Mouse (Mus musculus): ENCODE measurements around the gene Nsd1. TPM values are rescaled to one million over a fixed set of nuclear protein-coding genes. Genes with fewer than 3 reads are reported as not detected.
"Not testable (repeated sequence)": the region's sequence is repeated elsewhere in the genome, so short reads cannot be mapped to it uniquely, and the experiment has no call there.

Gene Nsd1
- polyA plus RNA-seq, 1 experiment from 2014 or later, result 15.5 TPM

DNA sequence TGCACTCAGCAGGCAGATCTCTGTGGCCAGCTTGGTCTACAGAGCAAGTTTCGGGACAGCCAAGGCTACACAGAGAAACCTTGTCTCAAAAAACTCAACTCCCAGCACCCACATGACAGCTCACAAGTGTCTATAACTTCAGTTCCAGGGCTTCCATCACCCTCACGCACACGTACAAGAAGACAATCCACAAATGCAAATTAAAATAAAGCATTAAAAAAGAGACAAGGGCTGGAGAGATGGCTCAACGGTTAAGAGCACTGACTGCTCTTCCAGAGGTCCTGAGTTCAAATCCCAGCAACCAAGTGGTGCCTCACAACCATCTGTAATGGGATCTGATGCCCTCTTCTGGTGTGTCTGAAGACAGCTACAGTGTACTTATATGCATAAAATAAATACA is 6.8 kb upstream of the Nsd1 start:
- DNase-seq; H3K27me3 ChIP-seq; ATAC-seq (ENCODE audit: low read depth): not testable (repeated sequence)

DNA sequence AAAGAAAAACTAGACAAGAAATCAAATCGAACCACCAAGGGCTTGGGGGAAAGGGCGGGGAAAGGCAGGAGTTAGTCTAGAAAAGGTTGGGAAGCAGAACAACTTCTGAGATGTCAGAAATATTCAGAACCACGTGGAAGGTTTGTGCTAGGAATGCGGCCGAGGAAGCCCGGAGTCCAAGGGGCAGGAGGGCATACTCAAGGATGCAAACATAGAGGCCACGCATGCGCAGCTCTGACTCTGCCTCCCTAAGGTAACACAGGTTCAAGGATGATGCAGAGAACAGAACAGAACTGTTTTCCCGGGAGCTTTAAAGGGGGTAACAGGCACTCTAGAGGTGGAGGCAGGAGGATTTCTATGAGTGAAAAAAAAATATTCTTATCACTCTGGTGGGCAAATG is 5.8 kb upstream of the Nsd1 start:
- ATAC-seq (ENCODE audit: low read depth) (no peak), DNase-seq (no peak)
- H3K27ac ChIP-seq, result no peak overlapping the region
- H3K27me3 ChIP-seq, result no peaks in the 10 kb centered on the region
- 74% methylated on average over 9 of the region's 9 CpGs for WGBS (ENCODE audit: insufficient replicate concordance)
- H3K4me2 ChIP-seq, result no peak overlapping the region
- no peaks in the 10 kb centered on the region for H3K9me3 ChIP-seq (replicated peaks)
- H3K4me3 ChIP-seq (replicated peaks), result no peak overlapping the region
- H3K4me1 ChIP-seq (replicated peaks), result peaks cover 11% of the 10 kb centered on the region
- no peaks in the 10 kb centered on the region for H3K36me3 ChIP-seq
- H3K9ac ChIP-seq, result no peak overlapping the region

More for the DNA sequence above, 6.8 kb upstream of the Nsd1 start:
- not testable (repeated sequence) for H3K27ac ChIP-seq; H3K4me1 ChIP-seq (replicated peaks); H3K9me3 ChIP-seq (replicated peaks); H3K4me3 ChIP-seq (replicated peaks); H3K4me2 ChIP-seq; H3K9ac ChIP-seq; H3K36me3 ChIP-seq
- 75% methylated on average over 4 of the region's 4 CpGs for WGBS (ENCODE audit: insufficient replicate concordance)

DNA sequence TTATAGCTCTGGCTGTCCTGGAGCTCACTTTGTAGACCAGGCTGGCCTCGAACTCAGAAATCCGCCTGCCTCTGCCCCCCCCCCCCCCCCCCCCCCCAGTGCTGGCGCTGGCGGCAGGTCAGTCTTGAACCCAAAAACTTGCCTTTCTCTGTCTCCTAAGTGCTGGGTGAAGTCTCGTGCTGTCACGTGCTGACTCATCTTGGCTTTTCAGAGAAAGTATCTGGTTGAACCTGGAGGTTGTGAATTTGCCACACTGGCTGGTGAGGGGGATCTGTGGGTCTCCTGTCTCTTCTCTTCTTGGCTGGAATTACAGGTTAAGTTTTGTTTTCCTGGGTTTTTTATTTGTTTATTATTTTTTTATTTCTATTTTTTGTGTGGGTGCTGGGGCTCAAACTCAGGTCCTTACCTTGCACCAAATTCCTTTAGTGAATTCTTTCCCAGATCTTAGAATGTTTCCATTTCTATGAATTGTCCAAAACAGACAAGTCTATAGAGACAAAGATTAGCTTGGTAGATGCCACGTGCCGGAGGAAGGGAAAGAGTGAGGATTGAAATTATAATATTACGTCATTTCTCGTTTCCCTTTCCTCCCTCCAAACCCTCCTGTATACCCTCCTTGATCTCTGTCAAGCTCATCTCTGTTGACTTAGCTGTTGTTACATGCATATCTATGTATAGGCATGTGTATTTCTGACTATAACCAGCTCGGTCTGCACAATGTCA is 4.8 kb upstream of the Nsd1 start:
- H3K9me3 ChIP-seq (replicated peaks), result no peaks in the 10 kb centered on the region
- ATAC-seq (ENCODE audit: low read depth) (no peak), DNase-seq (no peak)
- no peak overlapping the region for H3K9ac ChIP-seq
- H3K27me3 ChIP-seq, result no peaks in the 10 kb centered on the region
- H3K4me1 ChIP-seq (replicated peaks), result peaks cover 22% of the 10 kb centered on the region
- H3K4me2 ChIP-seq, result no peak overlapping the region
- H3K27ac ChIP-seq, result no peak overlapping the region
- no peaks in the 10 kb centered on the region for H3K36me3 ChIP-seq
- 59% methylated on average over 8 of the region's 11 CpGs for WGBS (ENCODE audit: insufficient replicate concordance)
- no peak overlapping the region for H3K4me3 ChIP-seq (replicated peaks)

DNA sequence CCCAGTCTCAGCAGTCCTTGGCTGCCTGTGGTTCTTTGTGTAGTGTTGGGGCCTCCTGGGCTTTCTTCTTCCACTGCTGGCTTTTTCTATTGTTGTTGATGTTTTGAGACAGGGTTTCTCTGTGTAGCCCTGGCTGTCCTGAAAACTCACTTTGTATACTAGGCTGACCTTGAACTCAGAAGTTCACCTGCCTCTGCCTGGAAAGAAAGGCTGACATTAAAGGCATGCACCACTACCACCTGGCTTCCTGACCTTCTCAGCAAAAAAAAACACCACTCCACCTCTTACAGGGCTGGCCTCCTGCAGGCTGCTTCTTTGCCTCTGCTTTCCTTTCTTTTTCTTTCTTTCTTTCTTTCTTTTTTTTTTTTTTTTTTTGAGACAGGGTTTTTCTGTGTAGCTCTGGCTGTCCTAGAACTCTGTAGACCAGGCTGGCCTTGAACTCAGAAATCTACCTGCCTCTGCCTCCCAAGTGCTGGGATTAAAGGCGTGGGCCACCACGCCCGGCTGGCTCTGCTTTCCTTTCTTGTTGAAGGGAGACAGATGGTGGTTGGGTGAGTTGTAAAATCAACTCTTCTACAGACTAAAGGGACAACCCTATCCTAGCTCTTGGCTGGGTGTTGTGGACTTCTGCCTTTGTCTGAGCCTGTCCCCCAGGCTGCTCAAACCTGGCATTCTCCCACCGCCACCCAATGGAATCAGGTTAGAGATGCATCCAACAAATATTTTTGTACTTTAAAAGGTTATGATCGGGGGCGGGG is 4.0 kb upstream of the Nsd1 start:
- ATAC-seq (ENCODE audit: low read depth) (no peak), DNase-seq (no peak)
- WGBS (ENCODE audit: insufficient replicate concordance), result 73% methylated on average over 6 of the region's 6 CpGs
- no peak overlapping the region for H3K4me3 ChIP-seq (replicated peaks)
- H3K27me3 ChIP-seq, result no peaks in the 10 kb centered on the region
- no peaks in the 10 kb centered on the region for H3K9me3 ChIP-seq (replicated peaks)
- H3K4me2 ChIP-seq, result no peak overlapping the region
- peaks cover 30% of the 10 kb centered on the region for H3K4me1 ChIP-seq (replicated peaks)
- H3K27ac ChIP-seq, result no peak overlapping the region
- no peaks in the 10 kb centered on the region for H3K36me3 ChIP-seq
- no peak overlapping the region for H3K9ac ChIP-seq

DNA sequence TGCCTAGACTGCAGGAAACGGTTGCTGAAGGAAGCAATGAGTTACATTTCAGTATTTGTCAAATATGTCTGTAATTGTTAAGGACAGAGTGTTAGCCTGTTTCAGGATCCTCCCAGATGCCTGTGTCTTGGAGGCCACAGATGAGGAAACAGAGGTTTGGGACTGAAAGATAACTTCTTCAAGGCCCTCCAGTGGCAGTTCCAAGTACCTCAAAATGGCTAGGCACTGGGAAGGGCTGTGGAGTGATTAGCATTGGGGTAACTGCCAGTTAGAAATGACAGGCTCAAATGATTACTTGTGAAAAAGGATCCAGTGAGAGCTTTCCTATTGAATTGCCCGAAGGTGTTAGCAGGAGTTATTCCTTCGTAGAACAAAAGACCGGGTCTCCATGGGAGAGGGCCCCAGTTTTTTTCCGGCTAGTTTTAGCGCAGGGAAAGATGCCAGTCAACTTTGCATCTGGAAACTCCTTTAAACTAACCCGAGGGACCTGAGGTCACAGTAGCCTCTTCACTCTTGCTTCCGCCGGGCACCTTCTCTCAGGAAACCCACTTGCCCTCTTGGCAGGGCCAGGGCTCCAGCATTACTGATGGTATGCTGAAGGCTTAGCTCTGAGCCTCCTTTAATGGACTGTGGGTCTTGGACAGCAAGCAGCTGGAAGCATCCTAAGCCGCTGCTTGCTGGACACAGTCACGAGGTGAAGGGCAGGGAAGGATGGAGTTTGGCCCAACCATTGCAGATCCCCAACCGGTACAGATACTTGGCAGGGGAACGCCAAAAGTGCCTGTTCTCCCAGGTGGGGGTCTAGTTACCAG is 539 bp upstream of the Nsd1 start:
- peak overlapping the region; percentile 95 for H3K27ac ChIP-seq

DNA sequence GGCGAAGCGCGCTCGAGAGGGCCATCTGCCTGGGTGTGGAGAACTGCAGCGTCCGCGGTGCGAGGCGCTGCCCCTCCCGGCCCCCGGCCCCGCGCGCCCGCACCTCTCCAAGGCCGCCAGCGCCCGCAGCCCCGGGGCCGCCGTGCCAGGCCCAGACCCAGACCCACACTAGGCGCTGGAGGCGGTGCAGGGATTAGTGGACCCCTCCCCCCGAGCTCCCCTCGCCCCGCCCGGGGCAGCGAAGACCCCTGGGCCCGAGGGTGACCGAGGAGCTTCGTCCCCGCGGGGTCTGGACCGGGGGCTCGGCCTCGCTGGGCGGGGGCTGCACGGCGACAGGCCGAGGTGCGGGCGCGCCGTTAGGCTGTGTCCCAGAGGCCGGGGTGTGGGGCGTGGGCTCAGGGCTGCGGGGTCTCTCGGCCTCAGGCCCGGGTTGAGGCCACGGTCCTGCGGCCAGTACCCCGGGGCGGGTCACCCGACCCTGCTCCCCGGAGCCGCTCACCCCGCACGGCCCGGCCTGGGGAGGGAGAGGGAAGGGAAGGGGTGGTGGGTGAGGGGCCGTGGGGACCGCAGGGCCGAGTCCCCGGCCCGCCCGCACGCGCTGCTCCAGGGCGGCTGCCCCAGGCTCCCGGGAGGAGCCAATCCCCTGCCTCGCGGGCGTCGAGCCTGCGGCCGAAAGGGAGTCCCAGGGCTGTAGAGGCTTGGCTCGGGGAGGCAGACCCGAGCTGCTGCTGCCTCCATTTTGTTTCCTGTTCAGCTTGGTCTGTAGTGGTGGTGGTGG is 800 bp downstream of the Nsd1 start:
- H3K9me3 ChIP-seq (replicated peaks), result no peaks in the 10 kb centered on the region
- H3K27me3 ChIP-seq, result no peaks in the 10 kb centered on the region
- H3K27ac ChIP-seq, result peak overlapping the region; percentile 95
- peak overlapping the region; percentile 97 for H3K9ac ChIP-seq
- peak overlapping the region; percentile 91 for H3K4me3 ChIP-seq (replicated peaks)
- H3K4me2 ChIP-seq, result peak overlapping the region; percentile 99
- peaks cover 19% of the 10 kb centered on the region for H3K36me3 ChIP-seq
- DNase-seq (peak; percentile 60), ATAC-seq (ENCODE audit: low read depth) (peak; percentile 35)
- WGBS (ENCODE audit: insufficient replicate concordance), result 2% methylated on average over 74 of the region's 77 CpGs
- peaks cover 57% of the 10 kb centered on the region for H3K4me1 ChIP-seq (replicated peaks)

More for the DNA sequence above, 539 bp upstream of the Nsd1 start:
- ATAC-seq (ENCODE audit: low read depth) (no peak), DNase-seq (peak; percentile 20)
- Histone ChIP-seq H3K4me2 (peak overlapping the region; percentile 99), H3K4me1 (replicated peaks) (peaks cover 49% of the 10 kb centered on the region), H3K36me3 (peaks cover 10% of the 10 kb centered on the region), H3K9me3 (replicated peaks) (no peaks in the 10 kb centered on the region), H3K9ac (0 out of 2 replicates have a peak overlapping the region, but pooled peaks have one; percentile 7), H3K4me3 (replicated peaks) (0 out of 2 replicates have a peak overlapping the region, but pooled peaks have one; percentile 91), H3K27me3 (no peaks in the 10 kb centered on the region)
- WGBS (ENCODE audit: insufficient replicate concordance), result 74% methylated on average over 13 of the region's 13 CpGs

DNA sequence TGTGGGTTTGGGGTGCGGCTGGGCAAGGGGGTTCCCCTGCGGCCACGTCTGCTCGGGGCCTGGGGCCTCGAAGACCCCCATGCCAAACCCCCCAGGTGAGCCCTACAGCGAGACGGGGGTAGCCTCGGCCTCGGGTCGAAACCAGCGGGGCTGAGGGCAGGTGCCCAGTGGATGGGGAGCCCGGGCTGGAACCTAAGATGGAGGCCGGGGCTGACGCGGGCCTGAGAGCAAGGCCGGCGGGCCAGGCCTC is 1.3 kb downstream of the Nsd1 start:
- 1% methylated on average over 17 of the region's 17 CpGs for WGBS (ENCODE audit: insufficient replicate concordance)
- Histone ChIP-seq H3K9me3 (replicated peaks) (no peaks in the 10 kb centered on the region), H3K36me3 (peaks cover 22% of the 10 kb centered on the region), H3K4me3 (replicated peaks) (peak overlapping the region; percentile 91), H3K4me2 (peak overlapping the region; percentile 99), H3K9ac (peak overlapping the region; percentile 97), H3K27ac (peak overlapping the region; percentile 95), H3K27me3 (no peaks in the 10 kb centered on the region), H3K4me1 (replicated peaks) (peaks cover 61% of the 10 kb centered on the region)
- peak; percentile 64 for ATAC-seq (ENCODE audit: low read depth)
- no peak for DNase-seq

DNA sequence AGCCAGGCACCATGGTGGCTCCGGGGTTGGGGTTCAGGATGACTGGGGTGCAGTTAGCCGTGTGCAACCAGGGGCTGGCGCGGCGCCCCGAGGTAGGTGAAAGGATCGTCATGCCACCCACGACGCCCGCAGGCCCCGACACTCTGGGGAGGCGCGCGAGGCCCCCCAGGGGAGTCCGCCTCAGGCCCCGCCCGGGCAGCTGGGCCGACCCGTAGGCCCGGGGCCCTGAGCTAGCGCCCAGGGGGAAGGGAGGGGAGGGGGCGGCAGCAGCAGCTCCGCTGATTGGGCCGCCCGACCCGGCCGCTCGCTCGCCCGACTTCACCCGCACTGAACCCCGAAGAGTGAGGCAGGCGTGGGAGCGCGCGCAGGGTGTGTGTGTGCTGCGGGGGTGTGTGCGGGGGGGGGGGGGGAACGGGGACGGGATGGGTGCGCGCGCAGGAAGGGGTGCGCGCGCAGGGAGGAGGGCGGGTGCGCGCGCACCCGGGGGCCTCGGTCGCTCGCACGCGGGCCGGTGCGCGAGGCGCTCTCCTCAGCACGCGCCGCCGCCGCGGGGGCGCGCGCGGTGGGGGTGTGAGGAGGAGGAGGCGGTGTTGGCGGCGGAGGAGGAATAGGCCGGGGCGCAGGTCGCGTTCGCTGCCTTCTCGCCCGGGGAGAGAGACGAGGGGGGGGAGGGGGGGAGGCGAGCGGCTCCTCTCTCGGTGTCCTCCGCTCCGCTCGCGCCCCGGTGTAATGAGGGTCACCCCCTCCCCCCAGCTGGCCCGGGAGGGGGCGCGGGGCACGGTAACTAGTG is 1.8 kb downstream of the Nsd1 start:
- Histone ChIP-seq H3K4me2 (peak overlapping the region; percentile 99), H3K27me3 (no peaks in the 10 kb centered on the region), H3K36me3 (peaks cover 28% of the 10 kb centered on the region), H3K4me3 (replicated peaks) (peak overlapping the region; percentile 91), H3K9me3 (replicated peaks) (no peaks in the 10 kb centered on the region), H3K4me1 (replicated peaks) (peaks cover 66% of the 10 kb centered on the region), H3K9ac (peak overlapping the region; percentile 97), H3K27ac (peak overlapping the region; percentile 95)
- ATAC-seq (ENCODE audit: low read depth), result peak; percentile 76
- WGBS (ENCODE audit: insufficient replicate concordance), result under 1% methylated on average over 44 of the region's 93 CpGs
- DNase-seq, result peak; percentile 79

DNA sequence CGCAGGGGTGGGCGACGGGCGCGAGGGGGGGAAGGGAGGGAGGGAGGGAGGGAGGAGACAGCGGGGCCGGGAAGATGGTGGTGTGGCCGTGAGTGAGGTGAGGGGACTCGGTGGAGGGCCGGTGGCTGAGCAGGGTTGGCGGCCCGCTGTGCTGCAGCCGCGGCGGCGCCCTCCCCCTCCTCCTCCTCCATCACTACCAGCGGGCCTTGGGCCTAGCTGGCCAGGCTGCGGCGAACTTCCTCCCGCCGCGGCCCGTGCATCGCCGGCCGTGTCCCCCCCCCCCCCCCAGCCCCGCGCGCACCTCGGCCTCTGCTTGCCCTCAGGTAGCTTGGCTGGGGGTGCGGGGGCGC is 2.4 kb downstream of the Nsd1 start:
- H3K4me2 ChIP-seq, result peak overlapping the region; percentile 99
- H3K9me3 ChIP-seq (replicated peaks), result no peaks in the 10 kb centered on the region
- peak; percentile 41 for DNase-seq
- H3K36me3 ChIP-seq, result peaks cover 32% of the 10 kb centered on the region
- peaks cover 72% of the 10 kb centered on the region for H3K4me1 ChIP-seq (replicated peaks)
- peak overlapping the region; percentile 95 for H3K27ac ChIP-seq
- no peaks in the 10 kb centered on the region for H3K27me3 ChIP-seq
- 2% methylated on average over 16 of the region's 32 CpGs for WGBS (ENCODE audit: insufficient replicate concordance)
- ATAC-seq (ENCODE audit: low read depth), result peak; percentile 46
- H3K4me3 ChIP-seq (replicated peaks), result peak overlapping the region; percentile 91
- peak overlapping the region; percentile 97 for H3K9ac ChIP-seq

DNA sequence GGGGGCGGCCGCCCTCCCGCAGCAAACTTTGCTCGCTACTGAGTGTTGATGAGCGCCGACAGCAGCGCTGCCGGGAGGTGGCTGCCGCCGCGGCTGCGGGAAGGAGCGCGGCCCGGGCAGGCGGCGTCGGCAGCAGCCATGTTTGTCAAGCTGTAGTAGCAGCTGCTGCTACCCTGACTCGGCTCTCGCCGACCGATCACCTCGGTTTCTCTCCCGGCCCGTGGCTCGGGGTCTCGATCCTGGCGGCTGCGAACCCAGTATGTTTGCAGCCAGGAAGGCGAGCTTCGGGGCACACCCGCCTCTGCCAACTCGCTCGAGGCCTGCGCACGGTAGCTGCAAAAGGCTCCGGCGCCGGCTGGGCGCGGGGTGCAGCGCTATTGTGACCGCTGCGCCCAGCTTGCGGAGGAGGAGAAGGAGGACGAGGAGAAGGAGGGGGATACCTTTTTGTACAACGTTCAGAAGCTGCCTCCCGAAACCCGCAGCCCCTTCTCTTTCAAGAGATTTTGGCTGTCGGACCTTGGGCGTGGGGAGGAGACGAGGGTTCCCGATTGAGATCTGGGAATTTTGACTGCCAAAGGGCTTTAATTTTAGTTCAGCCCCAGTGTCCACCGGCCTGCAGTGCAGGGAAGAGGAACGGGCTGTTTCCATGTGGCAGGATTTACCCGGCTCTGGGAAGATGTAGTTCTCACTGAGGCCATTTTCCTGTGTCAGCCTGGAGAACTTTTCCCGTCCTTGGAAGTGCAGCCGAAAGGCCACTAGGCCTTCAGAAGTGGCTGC is 3.0 kb downstream of the Nsd1 start:
- peak overlapping the region; percentile 95 for H3K27ac ChIP-seq
- under 1% methylated on average over 57 of the region's 58 CpGs for WGBS (ENCODE audit: insufficient replicate concordance)
- H3K36me3 ChIP-seq, result peaks cover 37% of the 10 kb centered on the region
- ATAC-seq (ENCODE audit: low read depth), result no peak
- peak; percentile 59 for DNase-seq
- peaks cover 77% of the 10 kb centered on the region for H3K4me1 ChIP-seq (replicated peaks)
- H3K9ac ChIP-seq, result peak overlapping the region; percentile 97
- no peaks in the 10 kb centered on the region for H3K9me3 ChIP-seq (replicated peaks)
- no peaks in the 10 kb centered on the region for H3K27me3 ChIP-seq
- peak overlapping the region; percentile 91 for H3K4me3 ChIP-seq (replicated peaks)
- H3K4me2 ChIP-seq, result peak overlapping the region; percentile 99
